Mouse (Mus musculus): Measurements from ENCODE around the gene Atxn7l3b. TPM values are rescaled to one million over a fixed set of nuclear protein-coding genes. Genes with fewer than 3 reads are reported as not detected.

The Atxn7l3b gene
- polyA plus RNA-seq (2012; ENCODE audit: low replicate concordance) = 20.4 and 27.0 TPM in 2 replicates

DNA sequence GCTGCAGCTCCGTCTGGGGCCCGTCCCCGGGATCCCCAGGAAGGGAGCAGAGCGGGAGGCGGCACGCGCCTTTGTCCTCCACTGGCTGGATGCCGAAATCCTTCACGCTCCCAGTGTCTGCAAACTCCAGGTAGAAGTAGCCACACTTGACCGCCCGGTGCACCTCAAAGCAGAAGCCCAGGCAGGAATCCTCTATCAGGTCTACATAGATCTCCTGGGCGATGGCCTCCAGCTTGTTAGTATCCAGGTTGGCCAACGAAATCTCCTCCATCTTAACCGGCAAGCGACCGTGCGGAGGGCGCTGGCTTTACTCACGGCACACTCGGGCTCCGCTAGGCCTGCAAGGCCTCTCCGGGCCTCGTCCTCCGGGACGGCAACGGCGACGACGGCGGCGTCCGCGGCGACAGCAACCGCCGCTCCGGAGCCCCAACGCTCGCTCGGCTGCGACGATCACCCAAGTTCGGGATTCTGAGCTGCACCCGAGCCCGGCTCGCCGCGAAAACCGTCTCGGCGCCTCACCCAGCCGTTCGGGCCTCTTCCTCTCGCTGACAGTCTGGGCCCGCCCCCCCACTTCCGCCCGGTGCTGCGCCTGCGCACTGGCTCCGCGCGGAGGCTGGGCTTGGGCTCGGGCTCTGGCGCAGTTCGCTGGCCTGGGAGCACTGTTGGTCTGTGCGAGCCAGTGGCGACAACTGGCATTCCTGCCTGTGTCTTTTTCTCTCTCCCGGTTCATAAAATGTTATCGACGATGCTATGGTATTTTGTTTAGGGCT lies at the start of gene Atxn7l3b:
Atxn7l3b (minus strand) TSS at position 550 of the 770 bp plus-strand sequence.

